Mouse (Mus musculus): ENCODE measurements around the gene Ptprk. TPM values are rescaled to one million over a fixed set of nuclear protein-coding genes. Genes with fewer than 3 reads are reported as not detected.

Gene Ptprk
- total and polyA plus RNA-seq, 2 experiments from 2014 or later = 25.6 to 70.3 TPM

DNA sequence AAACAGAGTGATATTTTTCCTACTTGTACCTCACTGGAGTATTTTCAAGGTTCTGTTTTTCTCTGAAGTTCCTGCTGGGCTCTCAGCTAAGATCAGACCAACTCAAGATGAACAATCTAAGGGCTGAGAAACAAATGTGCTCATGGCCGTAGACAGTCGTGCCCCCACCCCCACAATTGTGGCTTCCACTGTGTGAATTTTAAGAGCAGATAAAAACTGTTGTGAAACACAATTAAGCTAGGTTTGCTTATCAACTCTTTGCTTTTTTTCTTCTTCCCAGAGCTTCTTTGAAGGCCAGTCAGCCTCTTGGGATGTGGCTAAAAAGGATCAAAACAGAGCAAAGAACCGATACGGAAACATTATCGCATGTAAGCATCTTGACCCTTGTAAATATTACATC is 493.4 kb downstream of the Ptprk start:
- DNase-seq (ENCODE audit: low spot score) (no peak), ATAC-seq (ENCODE audit: insufficient read depth, low read depth) (no peak)
- Histone ChIP-seq H3K36me3 (replicated peaks; ENCODE audit: control insufficient read depth, insufficient read depth, low read length) (peaks cover 4% of the 10 kb centered on the region; the same call in 1 of the 2 replicates), H3K9me3 (replicated peaks; ENCODE audit: control insufficient read depth, low read length) (no peaks in the 10 kb centered on the region), H3K9ac (replicated peaks; ENCODE audit: low read depth, low read length) (no peak overlapping the region), H3K4me1 (ENCODE audit: control insufficient read depth, insufficient read depth) (no peaks in the 10 kb centered on the region), H3K4me2 (ENCODE audit: low read depth, low read length) (no peak overlapping the region), H3K27me3 (ENCODE audit: control insufficient read depth, insufficient read depth, low read length) (no peaks in the 10 kb centered on the region), H3K27ac (ENCODE audit: low read depth) (no peak overlapping the region; the same call in 1 of the 2 replicates), H3K4me3 (ENCODE audit: low read depth, low read length) (no peak overlapping the region)
- WGBS = 78% methylated on average over 5 of the region's 5 CpGs
- TF ChIP-seq CTCF (IDR thresholded peaks at IDR 0.05; ENCODE audit: low read depth) (no peak), EP300 (IDR thresholded peaks at IDR 0.05; ENCODE audit: low read depth) (no peak)

- Histone ChIP-seq H3K9me3 (replicated peaks; ENCODE audit: control insufficient read depth, low read length) (no peaks in the 10 kb centered on the region), H3K27ac (ENCODE audit: low read depth) (no peak overlapping the region), H3K27me3 (ENCODE audit: control insufficient read depth, insufficient read depth, low read length) (no peaks in the 10 kb centered on the region), H3K4me3 (ENCODE audit: low read depth, low read length) (no peak overlapping the region), H3K36me3 (replicated peaks; ENCODE audit: control insufficient read depth, insufficient read depth, low read length) (peaks cover 24% of the 10 kb centered on the region), H3K9ac (replicated peaks; ENCODE audit: low read depth, low read length) (no peak overlapping the region), H3K4me1 (ENCODE audit: control insufficient read depth, insufficient read depth) (no peaks in the 10 kb centered on the region), H3K4me2 (ENCODE audit: low read depth, low read length) (no peak overlapping the region)
- WGBS = 75% methylated on average over 5 of the region's 5 CpGs
- no peak for TF ChIP-seq CTCF (IDR thresholded peaks at IDR 0.05; ENCODE audit: low read depth)
- no peak for TF ChIP-seq EP300 (IDR thresholded peaks at IDR 0.05; ENCODE audit: low read depth)
- DNase-seq (ENCODE audit: low spot score) (no peak), ATAC-seq (ENCODE audit: insufficient read depth, low read depth) (no peak)
These were observed 505.0 kb downstream of the Ptprk start for GRCm38 (mm10) chr10:28579596-28579995.

DNA sequence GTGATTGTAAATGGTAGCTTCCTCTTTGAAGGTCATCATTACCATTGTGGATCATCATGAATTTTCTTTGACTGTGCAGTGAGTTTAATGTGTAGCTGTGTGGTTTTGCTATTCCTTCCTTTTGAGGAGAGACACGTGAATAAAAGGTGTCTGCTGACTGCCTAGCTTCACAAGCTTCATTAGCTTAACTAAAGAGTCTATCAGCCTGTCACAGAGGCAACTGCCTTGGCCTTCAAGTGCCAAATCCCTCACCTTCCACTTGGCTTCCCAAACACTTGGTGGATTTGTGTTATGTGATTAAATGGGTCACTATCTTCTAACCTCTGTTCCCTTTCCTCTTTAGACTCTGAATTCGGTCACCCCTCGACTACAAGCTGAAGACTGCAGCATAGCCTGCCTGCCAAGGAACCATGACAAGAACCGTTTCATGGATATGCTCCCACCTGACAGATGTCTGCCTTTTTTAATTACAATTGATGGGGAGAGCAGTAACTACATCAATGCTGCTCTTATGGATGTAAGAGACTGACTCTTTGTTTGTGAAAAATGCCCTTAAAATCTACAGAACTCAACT is 512.0 kb downstream of the Ptprk start:
- Histone ChIP-seq H3K4me3 (ENCODE audit: low read depth, low read length) (no peak overlapping the region), H3K27ac (ENCODE audit: low read depth) (no peak overlapping the region), H3K9me3 (replicated peaks; ENCODE audit: control insufficient read depth, low read length) (no peaks in the 10 kb centered on the region), H3K27me3 (ENCODE audit: control insufficient read depth, insufficient read depth, low read length) (no peaks in the 10 kb centered on the region), H3K9ac (replicated peaks; ENCODE audit: low read depth, low read length) (no peak overlapping the region), H3K4me2 (ENCODE audit: low read depth, low read length) (no peak overlapping the region), H3K4me1 (ENCODE audit: control insufficient read depth, insufficient read depth) (no peaks in the 10 kb centered on the region), H3K36me3 (replicated peaks; ENCODE audit: control insufficient read depth, insufficient read depth, low read length) (peaks cover 26% of the 10 kb centered on the region)
- ATAC-seq (ENCODE audit: insufficient read depth, low read depth) (no peak), DNase-seq (ENCODE audit: low spot score) (no peak)
- 68% methylated on average over 4 of the region's 4 CpGs for WGBS
- TF ChIP-seq CTCF (IDR thresholded peaks at IDR 0.05; ENCODE audit: low read depth) = no peak
- no peak for TF ChIP-seq EP300 (IDR thresholded peaks at IDR 0.05; ENCODE audit: low read depth)

- peaks cover 34% of the 10 kb centered on the region for H3K36me3 ChIP-seq (replicated peaks; ENCODE audit: control insufficient read depth, insufficient read depth, low read length)
- DNase-seq (ENCODE audit: low spot score) = no peak
- ATAC-seq (ENCODE audit: insufficient read depth, low read depth) = no peak
- no peak overlapping the region for H3K4me2 ChIP-seq (ENCODE audit: low read depth, low read length)
- H3K27me3 ChIP-seq (ENCODE audit: control insufficient read depth, insufficient read depth, low read length) = no peaks in the 10 kb centered on the region
- WGBS = 89% methylated on average over 4 of the region's 4 CpGs
- H3K4me3 ChIP-seq (ENCODE audit: low read depth, low read length) = no peak overlapping the region
- H3K4me1 ChIP-seq (ENCODE audit: control insufficient read depth, insufficient read depth) = no peaks in the 10 kb centered on the region
- no peak overlapping the region for H3K9ac ChIP-seq (replicated peaks; ENCODE audit: low read depth, low read length)
- H3K9me3 ChIP-seq (replicated peaks; ENCODE audit: control insufficient read depth, low read length) = no peaks in the 10 kb centered on the region
- no peak overlapping the region for H3K27ac ChIP-seq (ENCODE audit: low read depth)
- TF ChIP-seq EP300 (IDR thresholded peaks at IDR 0.05; ENCODE audit: low read depth) (no peak), CTCF (IDR thresholded peaks at IDR 0.05; ENCODE audit: low read depth) (no peak)
These were observed 513.8 kb downstream of the Ptprk start for GRCm38 (mm10) chr10:28588401-28588800.

GRCm38 (mm10) chr10:28590822-28591221 is 516.2 kb downstream of the Ptprk start:
- H3K9ac ChIP-seq (replicated peaks; ENCODE audit: low read depth, low read length) = no peak overlapping the region
- no peaks in the 10 kb centered on the region for H3K27me3 ChIP-seq (ENCODE audit: control insufficient read depth, insufficient read depth, low read length)
- H3K4me2 ChIP-seq (ENCODE audit: low read depth, low read length) = no peak overlapping the region
- H3K27ac ChIP-seq (ENCODE audit: low read depth) = no peak overlapping the region
- TF ChIP-seq CTCF (IDR thresholded peaks at IDR 0.05; ENCODE audit: low read depth) = no peak
- TF ChIP-seq EP300 (IDR thresholded peaks at IDR 0.05; ENCODE audit: low read depth) = no peak
- H3K4me1 ChIP-seq (ENCODE audit: control insufficient read depth, insufficient read depth) = no peaks in the 10 kb centered on the region
- DNase-seq (ENCODE audit: low spot score) (no peak), ATAC-seq (ENCODE audit: insufficient read depth, low read depth) (no peak)
- WGBS = 62% methylated on average over 3 of the region's 3 CpGs
- H3K9me3 ChIP-seq (replicated peaks; ENCODE audit: control insufficient read depth, low read length) = no peaks in the 10 kb centered on the region
- H3K36me3 ChIP-seq (replicated peaks; ENCODE audit: control insufficient read depth, insufficient read depth, low read length) = peaks cover 40% of the 10 kb centered on the region
- no peak overlapping the region for H3K4me3 ChIP-seq (ENCODE audit: low read depth, low read length)
